Mouse (Mus musculus): ENCODE data around the gene Fbxo40. TPM values are rescaled to one million over a fixed set of nuclear protein-coding genes. Genes with fewer than 3 reads are reported as not detected.

Fbxo40 gene
- total and polyA plus RNA-seq, 3 experiments, result 1.5 to 3.0 (median 2.2) TPM

GRCm38 (mm10) chr16:36934131-36934840 is 56.0 kb downstream of the Fbxo40 start (continued):
- TF ChIP-seq MEF2A (IDR thresholded peaks at IDR 0.05; ENCODE audit: borderline replicate concordance, low read depth, low read length) (0 out of 2 replicates have a peak, but pooled peaks have one; percentile 41), SMC3 (IDR thresholded peaks at IDR 0.05; ENCODE audit: low read depth, low read length) (no peak), ZKSCAN1 (IDR thresholded peaks at IDR 0.05; ENCODE audit: borderline replicate concordance, low read depth, low read length) (no peak), CHD1 (IDR thresholded peaks at IDR 0.05; ENCODE audit: low read depth, low read length) (no peak; the same call in 1 of the 2 replicates), CTCF (conservative IDR thresholded peaks at IDR 0.05 in 1 of 2, IDR thresholded peaks at IDR 0.05 in 1 of 2; ENCODE audit: low read depth in 2 of 2, low read length in 2 of 2) (no peak), RCOR1 (conservative IDR thresholded peaks at IDR 0.05; ENCODE audit: low read depth, low read length) (peak; percentile 68), TCF12 (IDR thresholded peaks at IDR 0.05; ENCODE audit: low read depth, low read length) (peak; percentile 88), BHLHE40 (IDR thresholded peaks at IDR 0.05; ENCODE audit: low read depth, low read length) (peak; percentile 76), POLR2A (IDR thresholded peaks at IDR 0.05; ENCODE audit: low read depth, low read length) (peak; percentile 74), GABPA (IDR thresholded peaks at IDR 0.05; ENCODE audit: insufficient replicate concordance, low read depth, low read length) (no peak), MYC (IDR thresholded peaks at IDR 0.05; ENCODE audit: low read depth, low read length) (peak; percentile 77), ZC3H11A (IDR thresholded peaks at IDR 0.05; ENCODE audit: low read depth, low read length) (no peak)

- Histone ChIP-seq H3K36me3 (replicated peaks in 1 of 2; ENCODE audit: control insufficient read depth in 1 of 2, insufficient read depth in 1 of 2, low read length in 1 of 2) (peaks cover 52 to 64% of the 10 kb centered on the region in 2 experiments), H3K4me3 (replicated peaks in 1 of 3; ENCODE audit: low read depth in 2 of 3, low read length in 2 of 3, poor library complexity in 1 of 3) (no peak overlapping the region), H3K79me2 (replicated peaks; ENCODE audit: control insufficient read depth, extremely low read depth, insufficient read depth, poor library complexity, severe bottlenecking) (peaks cover 46% of the 10 kb centered on the region), H3K27ac (ENCODE audit: insufficient read depth, low read depth) (0 out of 2 replicates have a peak overlapping the region, but pooled peaks have one; percentile 18), H3K9ac (ENCODE audit: insufficient read depth, low read depth) (no peak overlapping the region), H3K4me2 (ENCODE audit: insufficient read depth, low read depth, poor library complexity, severe bottlenecking) (no peak overlapping the region), H3K4me1 (ENCODE audit: control insufficient read depth in 1 of 2, insufficient read depth in 2 of 2) (peaks cover 40 to 81% of the 10 kb centered on the region in 2 experiments), H3K9me3 (replicated peaks; ENCODE audit: low read length) (no peaks in the 10 kb centered on the region), H3K27me3 (replicated peaks) (no peaks in the 10 kb centered on the region)
- no peak for TF ChIP-seq JUND (conservative IDR thresholded peaks at IDR 0.05; ENCODE audit: low read depth, low read length)
- no peak for TF ChIP-seq ELF1 (IDR thresholded peaks at IDR 0.05; ENCODE audit: low read depth, low read length)
- TF ChIP-seq GABPA (IDR thresholded peaks at IDR 0.05; ENCODE audit: insufficient replicate concordance, low read depth, low read length), result no peak
- no peak for TF ChIP-seq MAZ (IDR thresholded peaks at IDR 0.05; ENCODE audit: low read depth, low read length)
- TF ChIP-seq CHD2 (IDR thresholded peaks at IDR 0.05; ENCODE audit: low read length), result no peak
- TF ChIP-seq HCFC1 (IDR thresholded peaks at IDR 0.05; ENCODE audit: low read depth, low read length), result no peak
- TF ChIP-seq MXI1 (IDR thresholded peaks at IDR 0.05; ENCODE audit: low read depth, low read length), result no peak
- TF ChIP-seq SMC3 (IDR thresholded peaks at IDR 0.05; ENCODE audit: low read depth, low read length), result no peak
- TF ChIP-seq RCOR1 (conservative IDR thresholded peaks at IDR 0.05; ENCODE audit: low read depth, low read length), result no peak
- dilution Hi-C loops (cut with MboI; ENCODE audit: extremely low pct_ligation_motif_present, extremely low pct_unique_long_range_greater_than_20kb, low sequenced_read_pairs) (no loop called here), in situ Hi-C loops (cut with MboI; ENCODE audit: low pct_ligation_motif_present, low pct_unique_long_range_greater_than_20kb, low sequenced_read_pairs) (no loop called here)
- DNase-seq (ENCODE audit: extremely low read depth), result no peak
These were observed 57.7 kb downstream of the Fbxo40 start for GRCm38 (mm10) chr16:36932546-36932945.
